Mouse (Mus musculus): ENCODE results near the gene Tshz2.
"Not testable (repeated sequence)": the region's sequence is repeated elsewhere in the genome, so short reads cannot be mapped to it uniquely, and the experiment has no call there.

Gene Tshz2

GRCm38 (mm10) chr2:169755091-169755490 is 122.3 kb downstream of the Tshz2 start:
- DNase-seq (ENCODE audit: low read depth, low spot score), result no peak

- no peak for DNase-seq (ENCODE audit: low read depth, low spot score)
Observed at GRCm38 (mm10) chr2:169758120-169758519, 125.3 kb downstream of the Tshz2 start.

GRCm38 (mm10) chr2:169760117-169760516 is 127.3 kb downstream of the Tshz2 start:
- DNase-seq (ENCODE audit: low read depth, low spot score), result no peak

- DNase-seq (ENCODE audit: low read depth, low spot score), result no peak
Observed at GRCm38 (mm10) chr2:169761726-169762125, 128.9 kb downstream of the Tshz2 start.

GRCm38 (mm10) chr2:169762301-169762700 is 129.5 kb downstream of the Tshz2 start:
- no peak for DNase-seq (ENCODE audit: low read depth, low spot score)

GRCm38 (mm10) chr2:169763716-169764115 is 130.9 kb downstream of the Tshz2 start:
- DNase-seq (ENCODE audit: low read depth, low spot score), result no peak

GRCm38 (mm10) chr2:169766247-169766646 is 133.4 kb downstream of the Tshz2 start:
- no peak for DNase-seq (ENCODE audit: low read depth, low spot score)

GRCm38 (mm10) chr2:169767281-169767680 is 134.5 kb downstream of the Tshz2 start:
- DNase-seq (ENCODE audit: low read depth, low spot score), result no peak

GRCm38 (mm10) chr2:169775078-169775477 is 142.3 kb downstream of the Tshz2 start:
- no peak for DNase-seq (ENCODE audit: low read depth, low spot score)

GRCm38 (mm10) chr2:169777242-169777641 is 144.4 kb downstream of the Tshz2 start:
- no peak for DNase-seq (ENCODE audit: low read depth, low spot score)

GRCm38 (mm10) chr2:169777764-169778163 is 145.0 kb downstream of the Tshz2 start:
- DNase-seq (ENCODE audit: low read depth, low spot score), result no peak

GRCm38 (mm10) chr2:169778740-169779345 is 146.0 kb downstream of the Tshz2 start:
- DNase-seq (ENCODE audit: low read depth, low spot score), result peak; percentile 62

GRCm38 (mm10) chr2:169781671-169782070 is 148.9 kb downstream of the Tshz2 start:
- not testable (repeated sequence) for DNase-seq (ENCODE audit: low read depth, low spot score)

- no peak for DNase-seq (ENCODE audit: low read depth, low spot score)
Observed at GRCm38 (mm10) chr2:169782874-169783680, 150.3 kb downstream of the Tshz2 start.

GRCm38 (mm10) chr2:169783681-169784033 is 150.8 kb downstream of the Tshz2 start:
- no peak for DNase-seq (ENCODE audit: low read depth, low spot score)

GRCm38 (mm10) chr2:169787381-169787780 is 154.6 kb downstream of the Tshz2 start:
- no peak for DNase-seq (ENCODE audit: low read depth, low spot score)

- DNase-seq (ENCODE audit: low read depth, low spot score), result no peak
Observed at GRCm38 (mm10) chr2:169787906-169788305, 155.1 kb downstream of the Tshz2 start.

- peak; percentile 55 for DNase-seq (ENCODE audit: low read depth, low spot score)
Observed at GRCm38 (mm10) chr2:169790439-169791131, 157.8 kb downstream of the Tshz2 start.

GRCm38 (mm10) chr2:169792706-169793105 is 159.9 kb downstream of the Tshz2 start:
- no peak for DNase-seq (ENCODE audit: low read depth, low spot score)

- DNase-seq (ENCODE audit: low read depth, low spot score), result no peak
Observed at GRCm38 (mm10) chr2:169802241-169802640, 169.4 kb downstream of the Tshz2 start.

GRCm38 (mm10) chr2:169804380-169804779 is 171.6 kb downstream of the Tshz2 start:
- no peak for DNase-seq (ENCODE audit: low read depth, low spot score)

GRCm38 (mm10) chr2:169805545-169805944 is 172.7 kb downstream of the Tshz2 start:
- DNase-seq (ENCODE audit: low read depth, low spot score), result no peak

GRCm38 (mm10) chr2:169811589-169811988 is 178.8 kb downstream of the Tshz2 start:
- DNase-seq (ENCODE audit: low read depth, low spot score), result no peak
